Mouse (Mus musculus): Measurements from ENCODE around the gene Il1rl1.

Il1rl1 gene

DNA sequence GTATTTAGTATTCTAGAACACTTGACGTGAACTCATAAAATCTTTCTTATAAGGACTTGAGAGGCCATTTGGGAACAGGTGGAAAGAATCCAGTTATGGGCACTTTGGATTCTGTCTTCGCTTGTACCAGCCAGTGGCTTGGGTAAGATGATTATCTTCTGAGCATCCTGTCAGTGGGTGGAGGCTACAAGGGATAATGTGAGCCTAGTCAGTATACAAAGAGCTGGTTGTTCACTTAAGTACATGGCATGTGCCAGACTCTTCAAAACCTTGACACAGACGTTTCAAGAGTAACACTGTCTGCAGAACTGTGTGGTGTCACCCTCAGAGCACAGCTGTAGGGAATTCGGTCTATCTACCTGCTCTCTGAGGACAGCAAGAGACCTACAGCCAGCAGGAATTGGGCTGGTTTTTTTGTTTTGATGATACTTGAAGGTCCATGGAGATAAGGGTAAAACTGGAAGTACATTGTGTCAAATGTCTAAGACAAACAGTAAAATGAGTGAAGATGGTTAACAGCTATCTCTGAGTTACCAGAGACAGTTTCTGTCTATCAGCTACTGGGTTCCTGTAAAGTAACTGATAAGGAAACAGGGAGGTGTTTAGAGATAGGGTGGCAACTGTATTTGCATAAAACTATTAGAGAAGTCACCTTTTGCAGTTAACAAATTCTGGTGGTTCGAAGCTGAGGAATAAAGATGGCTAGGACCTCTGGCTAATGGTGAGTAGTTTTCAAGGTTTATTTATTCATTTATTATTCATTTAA, at the start of gene Il1rl1:
Il1rl1 (plus strand) TSS at position 661 of the 766 bp plus-strand sequence.
- DNase-seq (ENCODE audit: low read depth, low spot score) = no peak

DNA sequence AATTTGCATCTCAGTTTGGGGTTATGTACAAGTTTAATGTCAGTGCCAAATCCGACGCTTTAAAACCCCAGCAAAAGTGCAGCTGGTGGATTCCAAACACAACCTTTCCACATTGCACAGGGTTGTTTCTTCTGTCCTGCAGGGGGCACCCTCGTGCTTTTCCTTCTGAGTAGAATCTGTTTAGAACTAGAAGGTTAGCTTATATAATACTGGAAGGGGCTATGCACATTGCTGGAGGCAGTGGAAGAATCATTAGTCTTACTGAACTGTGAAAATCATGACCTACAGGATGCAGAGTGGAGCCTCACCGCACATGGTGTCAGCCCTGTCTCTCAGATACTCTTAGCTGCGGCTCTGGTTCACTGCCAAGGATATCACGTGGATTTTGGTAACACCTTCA, 49.3 kb upstream of the Il1rl1 start:
- no peak for DNase-seq (ENCODE audit: low read depth, low spot score)

DNA sequence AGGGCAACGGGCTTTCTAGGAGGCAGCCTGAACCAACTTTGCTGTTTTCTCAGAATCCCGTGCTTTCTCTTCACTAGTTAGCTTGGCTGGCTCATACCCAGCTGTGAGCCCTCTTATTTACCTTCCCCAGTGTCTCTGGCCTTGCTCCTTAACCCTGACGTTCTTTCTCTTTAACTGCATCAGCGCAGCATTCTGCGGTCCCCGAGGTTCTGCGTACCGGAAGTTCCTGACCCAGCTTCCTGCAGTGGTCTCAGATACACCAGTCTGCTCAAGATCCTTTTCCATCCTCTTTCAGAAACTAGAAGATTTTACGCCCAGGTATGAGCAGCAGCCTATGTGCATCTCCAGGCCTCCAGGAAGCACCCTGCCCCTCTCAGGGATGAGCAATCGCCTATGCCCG, 48.4 kb upstream of the Il1rl1 start:
- no peak for DNase-seq (ENCODE audit: low read depth, low spot score)

DNA sequence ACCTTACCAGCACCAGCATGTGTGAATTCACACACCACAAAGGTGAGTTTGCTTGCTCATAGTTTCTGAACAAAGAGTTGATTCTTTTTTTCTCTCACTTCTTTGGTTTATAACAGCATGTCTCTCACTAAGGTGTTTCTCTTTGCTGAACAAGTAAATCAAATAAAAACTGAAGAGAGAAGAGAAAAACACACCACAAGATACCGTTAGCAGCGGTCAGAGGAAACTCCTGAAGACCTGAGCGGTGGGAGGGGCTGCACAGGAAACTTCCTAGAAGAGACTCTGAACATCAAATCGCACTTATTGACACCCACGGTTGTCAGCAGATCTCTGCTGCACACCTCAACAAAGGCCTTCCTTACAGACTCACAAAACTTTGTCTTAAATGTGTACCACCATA, 46.5 kb upstream of the Il1rl1 start:
- no peak for DNase-seq (ENCODE audit: low read depth, low spot score)

DNA sequence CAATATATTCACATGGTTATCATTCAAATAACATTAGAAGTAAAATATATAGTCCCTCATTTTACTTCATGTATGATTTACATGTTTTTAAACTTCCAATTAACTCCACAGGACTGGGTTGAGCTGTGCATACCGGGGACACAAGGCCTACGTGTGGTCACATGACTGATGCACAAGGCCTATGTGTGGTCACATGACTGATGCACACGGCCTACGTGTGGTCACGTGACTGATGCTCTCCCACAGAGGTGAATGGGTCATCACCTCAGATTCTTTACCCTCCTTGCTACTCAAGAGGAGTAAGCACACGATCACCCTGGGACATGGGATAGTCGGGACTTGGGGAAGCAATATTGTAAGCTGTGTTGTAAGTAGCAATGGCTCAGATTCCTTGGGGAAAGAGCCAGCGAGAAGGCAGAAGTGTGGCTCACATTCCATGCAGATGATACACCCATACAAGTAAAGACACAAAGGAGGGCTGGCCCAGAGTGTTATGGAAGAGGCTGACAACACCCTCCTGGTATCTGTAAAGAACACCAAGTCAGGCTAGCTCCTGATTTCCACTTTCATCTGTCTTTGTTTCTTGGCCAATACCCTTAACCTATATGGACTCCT, 44.3 kb upstream of the Il1rl1 start:
- no peak for DNase-seq (ENCODE audit: low read depth, low spot score)

DNA sequence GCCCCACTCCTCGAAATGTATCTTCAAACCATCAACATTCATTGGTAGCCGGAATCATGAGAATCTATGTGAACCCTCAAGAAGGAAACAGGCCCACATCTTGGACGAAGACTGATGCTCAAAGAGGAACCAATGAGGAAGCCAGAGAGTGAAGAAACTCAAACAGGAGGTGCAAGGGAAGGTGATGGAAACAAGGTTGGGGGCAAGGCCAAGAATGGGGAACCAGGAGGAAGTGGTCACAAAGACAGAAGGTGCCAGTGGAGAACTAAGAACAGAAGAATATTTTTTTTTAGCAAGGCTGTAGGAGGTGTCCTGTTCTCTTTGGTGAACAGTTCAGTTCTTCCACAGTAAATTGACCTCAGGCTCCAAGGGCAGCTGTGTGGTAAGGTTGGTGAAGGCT, 38.0 kb upstream of the Il1rl1 start:
- no peak for DNase-seq (ENCODE audit: low read depth, low spot score)

DNA sequence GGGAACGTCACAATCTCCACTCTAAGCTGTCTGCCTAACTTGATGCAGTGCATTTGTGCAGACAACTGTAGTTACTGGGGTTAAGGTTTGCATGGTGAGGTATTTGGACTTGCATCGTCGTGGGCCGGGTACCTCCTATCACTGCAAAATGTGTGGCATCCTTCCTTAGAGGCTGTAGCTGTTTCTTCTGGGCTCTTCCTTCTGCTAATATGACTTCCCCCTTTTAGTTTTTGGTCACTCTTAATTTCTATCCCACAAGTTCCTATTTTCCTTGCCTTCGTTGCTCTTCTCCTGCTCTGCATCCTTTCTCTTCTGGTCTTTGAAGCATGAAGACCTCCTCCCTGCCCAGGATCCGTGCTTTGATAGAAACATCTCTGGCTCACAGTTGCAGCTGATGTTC, 36.8 kb upstream of the Il1rl1 start:
- no peak for DNase-seq (ENCODE audit: low read depth, low spot score)

DNA sequence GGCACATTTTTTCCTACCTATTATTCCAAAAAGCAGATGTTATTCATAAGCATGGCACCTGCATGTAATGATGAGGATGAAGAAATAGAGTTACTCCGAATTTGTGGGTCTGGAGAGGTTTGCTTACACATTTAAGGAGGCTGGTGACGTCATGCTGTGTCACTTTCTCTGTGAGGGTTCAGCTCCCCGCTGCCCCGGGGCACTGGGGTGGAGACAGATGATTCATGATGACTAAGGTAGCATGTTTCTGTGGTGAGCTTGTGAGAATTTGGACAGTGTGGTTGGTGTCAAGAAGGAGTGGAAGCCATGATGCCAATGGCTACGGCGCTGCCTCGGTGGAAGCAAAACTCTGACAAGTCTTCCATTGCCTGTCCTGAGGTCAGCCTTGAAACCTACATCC, 36.2 kb upstream of the Il1rl1 start:
- DNase-seq (ENCODE audit: low read depth, low spot score) = no peak

DNA sequence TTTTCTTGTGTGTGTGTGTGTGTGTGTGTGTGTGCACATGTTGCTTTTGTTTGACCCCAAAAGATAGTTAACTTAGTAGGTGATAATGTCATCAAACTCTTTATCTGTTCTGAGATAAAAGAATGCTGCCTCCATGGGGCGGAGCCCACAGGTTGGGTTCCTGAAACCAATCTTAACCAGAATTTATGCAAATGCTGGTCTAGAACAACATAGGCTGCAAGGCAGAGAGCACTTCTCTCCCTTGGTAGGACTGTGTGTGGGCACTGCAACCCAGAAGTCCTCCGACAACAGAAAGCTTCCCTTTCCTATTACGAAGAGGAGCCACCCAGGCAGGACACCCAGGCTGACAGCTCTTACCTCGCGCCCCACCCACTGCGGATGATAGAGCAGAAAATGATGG, 29.7 kb upstream of the Il1rl1 start:
- no peak for DNase-seq (ENCODE audit: low read depth, low spot score)

DNA sequence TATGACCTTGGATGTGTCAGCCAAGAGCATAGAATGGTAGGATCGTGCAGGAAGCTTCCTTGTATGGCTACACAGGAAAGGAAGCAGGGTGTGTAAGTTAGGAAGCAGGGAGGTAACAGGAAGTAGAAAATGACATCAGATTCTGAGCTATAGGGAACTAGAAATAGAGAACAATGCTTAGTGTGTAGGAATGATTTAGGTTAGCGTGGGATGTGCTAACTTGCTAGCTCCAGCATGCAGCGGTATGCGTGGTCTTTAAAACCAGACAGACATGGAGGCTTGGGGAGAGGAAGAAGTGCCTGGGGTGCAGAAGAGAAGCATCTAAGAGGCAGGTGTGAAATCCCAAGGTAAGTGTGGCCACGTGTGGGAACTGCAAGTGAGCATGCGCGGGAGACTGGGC, 24.7 kb upstream of the Il1rl1 start:
- no peak for DNase-seq (ENCODE audit: low read depth, low spot score)

DNA sequence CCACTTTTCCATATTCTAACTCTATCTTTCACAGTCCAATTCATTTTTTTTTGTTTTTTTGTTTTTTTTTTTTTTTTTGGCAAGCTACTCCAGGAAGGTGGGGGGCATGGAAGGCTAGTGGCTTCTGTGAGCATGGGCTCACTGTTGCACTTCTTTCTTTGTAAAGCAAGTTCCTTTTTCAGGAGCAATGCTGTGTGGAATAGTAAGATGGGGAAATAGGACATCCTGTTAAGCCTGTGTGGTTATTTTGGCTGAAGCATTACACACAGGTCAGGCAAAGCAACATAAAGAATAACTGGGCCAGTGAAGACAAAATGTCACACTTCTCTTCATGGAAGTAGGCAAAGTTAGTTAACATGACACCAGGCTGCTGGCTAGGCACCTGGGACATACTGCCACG, 19.5 kb upstream of the Il1rl1 start:
- DNase-seq (ENCODE audit: low read depth, low spot score) = no peak

DNA sequence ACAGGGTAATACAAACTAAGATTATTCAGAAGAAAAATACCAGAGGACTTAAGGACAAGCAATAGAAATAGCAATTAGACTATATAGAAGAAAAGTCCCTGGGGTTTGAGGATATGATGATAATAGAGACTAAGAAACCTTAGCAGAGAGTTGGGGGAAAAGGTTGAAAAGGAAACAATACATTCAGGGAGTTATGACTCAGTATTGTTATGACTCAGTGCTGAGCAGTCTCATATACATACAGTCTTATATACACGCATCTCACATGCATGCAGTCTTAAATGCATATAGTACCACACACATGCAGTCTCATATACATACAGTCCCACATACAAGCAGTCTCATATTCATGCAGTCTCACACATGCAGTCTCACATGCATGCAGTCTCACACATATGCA, 16.3 kb upstream of the Il1rl1 start:
- no peak for DNase-seq (ENCODE audit: low read depth, low spot score)

DNA sequence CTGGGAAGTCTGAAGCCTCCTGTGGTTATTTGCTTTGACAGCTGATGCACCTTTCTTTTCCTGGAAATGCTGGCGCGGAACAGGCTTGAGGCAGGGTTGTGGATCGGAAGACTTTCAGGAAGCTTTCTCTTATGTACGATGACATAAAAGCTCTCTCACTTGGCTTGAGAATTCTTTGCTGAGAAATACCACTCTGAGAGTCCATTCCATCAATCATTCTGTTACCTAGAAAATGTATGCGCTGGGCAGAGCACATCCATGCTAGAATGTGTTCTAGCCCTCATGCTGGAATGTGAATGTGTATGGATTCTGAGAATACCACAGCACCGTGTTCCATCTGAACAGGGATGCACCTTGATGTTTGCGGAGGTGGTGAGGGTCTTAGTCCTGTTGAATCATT, 15.1 kb upstream of the Il1rl1 start:
- DNase-seq (ENCODE audit: low read depth, low spot score) = no peak

DNA sequence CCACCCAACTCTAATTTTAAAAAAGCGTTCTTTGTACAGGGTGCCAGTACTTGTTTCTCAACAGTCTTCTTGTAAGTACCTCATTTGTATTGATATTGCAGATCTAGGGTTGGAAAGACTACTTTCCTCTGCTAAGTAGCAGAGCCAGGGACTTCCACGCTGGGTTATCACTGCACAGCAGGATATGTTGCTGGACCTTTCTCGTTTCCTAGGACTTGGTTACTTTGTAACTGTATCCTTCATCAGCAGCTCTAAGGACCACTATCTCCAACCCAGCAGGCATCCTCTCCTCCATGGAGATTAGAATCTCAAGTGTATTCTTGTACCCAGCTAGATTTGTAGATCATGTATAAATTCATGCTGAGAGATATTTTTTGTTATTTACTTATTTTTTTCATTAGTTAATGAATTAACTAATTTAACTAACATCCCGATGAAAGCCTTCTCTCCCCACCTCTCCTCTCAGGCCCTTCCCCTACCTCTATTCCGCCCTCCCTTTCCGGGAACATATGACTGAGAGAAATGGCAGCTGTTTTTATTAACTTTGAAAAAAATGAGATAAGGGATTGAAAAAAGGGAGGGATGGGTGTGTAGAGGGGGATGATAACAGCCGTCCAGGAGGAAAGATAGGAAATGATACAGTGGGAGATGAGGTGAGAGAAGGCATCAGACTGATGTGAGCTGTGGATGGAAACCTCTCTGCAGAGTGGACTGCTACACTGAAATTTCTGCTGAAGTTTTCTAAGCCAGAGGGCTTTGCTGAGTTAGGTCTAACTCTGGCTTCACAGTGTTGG, 14.3 kb upstream of the Il1rl1 start:
- DNase-seq (ENCODE audit: low read depth, low spot score) = no peak

DNA sequence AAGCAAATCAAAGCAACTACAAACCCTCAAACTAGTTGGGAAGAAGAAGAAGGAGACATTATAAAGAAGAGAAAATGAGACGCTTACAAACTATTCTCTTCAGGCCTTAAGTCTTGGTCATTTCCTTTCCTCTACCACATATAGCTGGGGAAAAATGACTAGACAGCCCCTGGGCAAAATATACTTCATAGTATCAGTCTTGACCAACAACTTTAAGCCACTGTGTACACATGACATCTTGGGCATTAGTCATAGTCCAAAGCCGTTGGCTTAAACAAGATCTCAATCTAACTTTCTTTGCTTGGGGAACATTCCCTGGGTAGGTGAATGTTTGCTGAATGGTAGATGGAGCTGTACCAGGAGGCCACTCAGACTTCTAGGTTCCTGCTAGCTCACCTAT, 12.3 kb upstream of the Il1rl1 start:
- no peak for DNase-seq (ENCODE audit: low read depth, low spot score)

DNA sequence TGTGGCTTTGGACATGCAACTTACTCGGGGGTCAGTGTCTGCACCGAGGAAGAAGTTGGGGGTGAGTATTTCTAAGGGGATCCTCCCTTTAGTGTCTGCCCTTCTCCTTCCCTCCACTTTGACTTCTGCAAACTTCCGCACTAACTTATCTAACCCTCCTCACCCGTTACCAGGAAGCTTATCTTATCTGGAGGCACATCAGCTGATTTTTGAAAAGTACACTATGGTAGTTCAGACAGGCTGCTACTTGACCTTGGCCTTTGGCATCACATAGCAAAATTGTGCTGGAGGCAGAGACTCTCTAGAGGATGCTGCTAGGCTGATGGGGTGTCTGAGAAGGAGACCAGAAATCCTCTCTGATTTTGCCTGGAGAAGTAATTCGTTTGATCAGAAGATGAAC, 10.9 kb upstream of the Il1rl1 start:
- DNase-seq (ENCODE audit: low read depth, low spot score) = no peak

DNA sequence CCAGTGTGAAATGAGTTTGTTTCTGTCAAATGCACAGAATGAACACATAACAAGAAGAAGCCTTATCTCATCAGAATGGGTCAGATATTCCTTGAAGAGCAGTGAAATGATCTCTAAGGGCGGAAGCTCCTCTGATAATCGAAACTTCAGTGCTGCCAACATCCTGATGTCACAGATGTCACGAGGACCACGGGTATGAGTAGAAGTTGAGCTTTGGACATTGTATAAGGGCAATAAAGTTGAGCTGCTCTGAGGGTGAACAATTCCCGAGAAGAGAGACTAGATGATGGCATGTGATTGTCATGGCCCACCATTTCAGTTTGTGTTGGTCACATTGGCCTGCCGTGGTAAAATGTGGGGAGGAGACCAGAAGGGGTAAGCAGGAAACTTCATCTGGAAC, 5.5 kb upstream of the Il1rl1 start:
- no peak for DNase-seq (ENCODE audit: low read depth, low spot score)

DNA sequence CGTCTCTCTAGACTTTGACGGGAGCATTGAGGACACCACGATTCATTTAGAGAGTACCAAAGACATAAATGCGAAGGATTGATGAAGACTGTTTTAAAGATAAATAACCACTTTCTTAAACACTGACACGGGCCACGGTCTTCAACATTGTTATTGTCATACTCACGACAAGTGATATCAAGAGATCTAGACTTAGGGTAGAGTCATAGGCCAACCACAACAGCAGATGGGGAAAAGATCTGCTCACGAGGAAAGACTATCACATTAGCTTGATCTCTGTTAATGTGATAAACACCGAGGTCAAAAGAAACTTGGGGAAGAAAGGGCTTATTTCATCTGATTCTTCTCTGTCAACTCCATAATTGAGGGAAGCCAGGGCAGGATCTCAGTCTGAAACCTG, 2.1 kb upstream of the Il1rl1 start:
- no peak for DNase-seq (ENCODE audit: low read depth, low spot score)

DNA sequence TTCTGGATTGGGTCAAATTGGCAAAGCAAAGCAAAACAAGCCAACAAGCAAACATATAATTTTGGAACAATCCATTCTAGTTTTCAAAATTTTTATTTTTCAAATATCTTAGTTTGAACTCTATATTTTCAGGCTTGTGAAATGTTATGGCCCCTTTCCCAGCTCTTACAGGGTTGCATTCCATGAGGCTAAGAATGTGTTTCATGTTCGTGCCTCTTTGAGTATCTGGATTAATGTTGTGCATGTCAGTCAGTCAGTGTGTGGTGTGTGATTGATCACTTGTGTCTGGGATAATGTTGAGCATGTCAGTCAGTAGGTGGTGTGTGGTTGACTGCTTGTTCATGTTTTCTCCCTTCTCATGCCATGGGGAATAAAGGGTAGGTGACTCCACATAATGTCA, 1.5 kb upstream of the Il1rl1 start:
- DNase-seq (ENCODE audit: low read depth, low spot score) = no peak

DNA sequence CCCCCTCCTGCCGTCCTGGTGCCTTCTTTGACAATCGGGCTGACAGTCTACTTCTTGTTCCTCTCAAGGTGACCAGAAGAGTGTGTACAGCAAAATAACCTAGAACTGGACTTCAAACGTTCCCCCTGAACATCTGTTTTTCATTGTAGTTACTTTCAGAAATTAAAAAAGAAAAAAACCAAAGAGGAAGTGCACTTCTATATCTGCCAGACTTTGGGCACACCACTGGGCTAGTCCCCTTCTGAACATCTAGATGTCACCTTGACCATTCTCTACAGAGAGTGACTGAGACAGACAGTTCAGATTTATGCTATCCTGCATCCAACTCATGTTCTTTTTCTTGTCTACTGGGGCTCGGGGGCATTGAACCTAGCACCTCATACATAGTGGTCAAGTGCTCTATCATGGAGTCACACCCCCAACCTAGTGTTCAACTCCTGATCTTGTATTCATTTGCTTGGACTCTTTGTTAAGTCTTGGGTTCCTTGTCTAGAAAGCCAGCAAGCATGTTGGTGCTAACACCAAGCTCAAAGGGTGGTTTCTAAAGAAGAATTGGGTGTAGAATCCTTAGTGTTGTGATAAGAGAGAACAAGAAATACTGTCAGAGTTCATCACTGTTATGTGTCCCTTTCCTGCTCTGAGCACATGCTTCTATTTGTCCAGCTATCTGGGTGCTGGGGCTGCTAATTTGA, 919 bp downstream of the Il1rl1 start:
- no peak for DNase-seq (ENCODE audit: low read depth, low spot score)

DNA sequence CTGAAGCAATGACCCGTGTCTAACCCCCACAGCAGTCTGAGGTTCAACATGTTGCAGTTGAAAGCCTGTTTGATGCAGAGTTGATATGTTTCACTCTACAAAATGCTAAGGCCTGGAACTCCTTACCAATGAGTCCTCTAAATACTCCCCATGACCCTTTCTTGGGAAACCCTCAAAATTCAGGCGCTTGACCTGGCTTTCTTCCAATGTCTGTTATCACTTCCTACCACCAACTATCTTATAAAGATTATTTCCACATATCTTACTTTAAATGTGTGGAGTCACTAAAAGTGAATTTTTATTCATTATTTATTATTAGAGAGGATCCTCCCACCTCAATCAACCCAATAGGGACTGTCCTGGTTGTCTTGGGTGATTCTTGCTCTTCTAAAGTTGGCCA, 2.8 kb downstream of the Il1rl1 start:
- no peak for DNase-seq (ENCODE audit: low read depth, low spot score)

DNA sequence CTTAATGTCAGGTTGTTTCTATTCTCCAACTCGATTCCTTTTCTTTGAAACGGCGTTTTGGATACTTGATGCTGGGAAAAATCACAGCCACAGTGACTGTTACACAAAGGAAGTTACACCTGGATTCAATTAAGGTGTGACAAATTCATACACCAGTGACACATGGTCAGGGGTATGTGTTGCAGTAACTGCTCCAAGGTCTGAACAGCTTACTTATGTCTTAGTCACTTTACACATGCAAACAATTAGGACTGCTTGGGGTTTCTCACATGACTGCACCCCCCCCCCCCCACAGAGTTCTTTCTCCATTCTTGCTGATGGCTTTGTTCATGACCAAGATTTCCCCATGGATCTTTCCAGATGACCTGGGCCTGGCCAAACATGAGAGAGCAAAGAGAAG, 6.6 kb downstream of the Il1rl1 start:
- DNase-seq (ENCODE audit: low read depth, low spot score) = no peak

All from WW6 (cell line).